Mouse (Mus musculus): Measurements from ENCODE around the gene March8. TPM values are rescaled to one million over a fixed set of nuclear protein-coding genes. Genes with fewer than 3 reads are reported as not detected.

Gene March8
- polyA plus RNA-seq (2017; shearing (Covaris generic)), result not detected

DNA sequence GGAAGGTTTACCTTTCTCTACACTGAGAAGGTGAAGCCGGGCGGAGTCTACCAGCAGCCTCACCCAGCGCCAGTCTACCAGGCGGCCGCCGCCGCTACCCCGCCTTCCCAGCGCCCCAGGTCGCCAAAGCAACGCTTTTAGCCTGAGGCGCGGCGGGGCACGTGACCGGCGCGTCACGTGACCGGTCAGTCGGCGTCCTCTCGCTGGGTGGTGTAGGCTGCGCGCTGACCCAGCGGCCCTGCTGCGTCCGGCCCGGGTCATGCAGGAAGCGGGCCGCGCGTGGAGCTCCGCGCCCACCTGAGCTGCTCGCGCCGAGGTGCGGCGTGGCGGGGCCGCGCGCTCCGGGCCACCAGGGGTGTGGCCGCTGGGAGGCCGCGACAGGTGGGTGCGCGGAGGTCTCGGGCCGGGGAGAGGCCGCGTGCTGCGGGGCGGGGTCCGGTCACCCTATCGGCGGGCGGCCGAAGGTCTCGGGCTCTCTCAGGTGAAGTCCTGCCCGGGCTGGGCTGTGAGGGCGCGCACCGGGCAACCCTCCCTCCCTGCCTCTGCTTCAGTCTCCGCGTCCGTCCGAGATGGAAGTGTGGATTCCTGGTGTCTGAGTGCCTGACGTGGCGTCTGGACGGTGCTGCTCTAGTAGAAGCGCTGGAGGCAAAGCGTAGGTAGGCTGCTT, at the start of gene March8:
March8 (plus strand) TSS at position 190 of the 667 bp plus-strand sequence.

Other genes starting within 250 kb of the March8 start
- 18.1 TPM for gene Tmcc1, start 144.5 kb upstream of the March8 start, polyA plus RNA-seq (2017; shearing (Covaris generic))
- 81.6 TPM for gene Washc2, start 130.0 kb upstream of the March8 start, polyA plus RNA-seq (2017; shearing (Covaris generic))
- 0.82 TPM for gene Zfand4, start 73.8 kb upstream of the March8 start, polyA plus RNA-seq (2017; shearing (Covaris generic))
- not detected for gene Alox5, start 123.2 kb downstream of the March8 start, polyA plus RNA-seq (2017; shearing (Covaris generic))
- not detected for gene Olfr211, start 151.1 kb downstream of the March8 start, polyA plus RNA-seq (2017; shearing (Covaris generic))
- gene Olfr212, start 168.5 kb downstream of the March8 start, polyA plus RNA-seq (2017; shearing (Covaris generic)), result not detected
- gene Olfr213, start 200.4 kb downstream of the March8 start, polyA plus RNA-seq (2017; shearing (Covaris generic)), result not detected
- gene Gm5580, start 213.1 kb downstream of the March8 start, polyA plus RNA-seq (2017; shearing (Covaris generic)), result not detected
- not detected for gene Olfr214, start 216.2 kb downstream of the March8 start, polyA plus RNA-seq (2017; shearing (Covaris generic))
- gene Olfr215, start 246.2 kb downstream of the March8 start, polyA plus RNA-seq (2017; shearing (Covaris generic)), result 0.11 TPM

Measured in naive thymus-derived CD4-positive, alpha-beta T cell, adult 5 months (primary cell).